Mouse (Mus musculus) midbrain, embryonic 16.5 days (tissue): ENCODE results near the gene Ubtf. TPM values are rescaled to one million over a fixed set of nuclear protein-coding genes. Genes with fewer than 3 reads are reported as not detected.
A peak's percentile ranks its signal among the peaks of the same experiment; 100 is the strongest.
"Not testable (repeated sequence)": the region's sequence is repeated elsewhere in the genome, so short reads cannot be mapped to it uniquely, and the experiment has no call there.

ENCODE experiments used
- ATAC-seq: fragments of 200-750 bp; cut with Nextera tagmentation; 2 replicates; pipeline ENCODE4 v1.8.0; 2017; ENCODE audit warnings: moderate TSS enrichment
- H3K27ac ChIP-seq: fragments of 300-500 bp; sonication (generic); 2 replicates; pipeline ENCODE4 v1.5.1; 2014; ENCODE audit warnings: mild to moderate bottlenecking, low read length, mixed read lengths
- H3K27me3 ChIP-seq: fragments of 300-500 bp; sonication (generic); 2 replicates; pipeline ENCODE4 v1.6.1; 2014; ENCODE audit warnings: low read depth, low read length, mixed read lengths; ENCODE audit not compliant: control insufficient read depth, insufficient read depth
- H3K36me3 ChIP-seq: fragments of 300-500 bp; sonication (generic); 2 replicates; pipeline ENCODE4 v1.6.1; 2014; ENCODE audit warnings: mild to moderate bottlenecking, low read length, moderate library complexity, mixed read lengths; ENCODE audit not compliant: control insufficient read depth, insufficient read depth
- H3K4me1 ChIP-seq: fragments of 300-500 bp; sonication (generic); 2 replicates; pipeline ENCODE4 v1.6.1; 2014; ENCODE audit warnings: mild to moderate bottlenecking, low read length, mixed read lengths; ENCODE audit not compliant: control insufficient read depth, insufficient read depth
- H3K4me2 ChIP-seq: fragments of 300-500 bp; sonication (generic); 2 replicates; pipeline ENCODE4 v1.6.1; 2014; ENCODE audit warnings: mild to moderate bottlenecking, low read length, mixed read lengths
- H3K4me3 ChIP-seq: fragments of 300-500 bp; sonication (generic); 2 replicates; pipeline ENCODE4 v1.5.1; 2014; ENCODE audit warnings: low read depth, mild to moderate bottlenecking, low read length, moderate library complexity, mixed read lengths
- H3K9ac ChIP-seq: fragments of 300-500 bp; sonication (generic); 2 replicates; pipeline ENCODE4 v1.6.1; 2014; ENCODE audit warnings: low read depth, low read length, mixed read lengths
- H3K9me3 ChIP-seq: fragments of 300-500 bp; sonication (generic); replicated peaks from 2 replicates; pipeline ENCODE4 v1.6.1; 2014; ENCODE audit warnings: mild to moderate bottlenecking, low read length, mixed read lengths; ENCODE audit not compliant: control insufficient read depth, poor library complexity, severe bottlenecking
- WGBS: fragments of 180-500 bp; shearing (Covaris S2); extraction: QIAGEN DNeasy Blood & Tissue Kit; methylation state at CpG from one replicate; pipeline ENCODE4 v1.1.7; 2014; 5-methylcytosine and 5-hydroxymethylcytosine counted together
- polyA plus RNA-seq: library from polyadenylated mRNA; unstranded; fragments of >200 nt; fragmentation: Nextera tagmentation; extraction: Ambion mirVana; gene quantifications from 2 replicates; pipeline ENCODE4 v1.2.1, GENCODE M21; 2015

Gene Ubtf
- polyA plus RNA-seq, result 70.1 and 85.2 TPM in 2 replicates

- no peak for ATAC-seq
- no peaks in the 10 kb centered on the region for H3K9me3 ChIP-seq
- H3K27ac ChIP-seq, result peak within 1 kb of the TSS; percentile 98
- peaks cover 19% of the 10 kb centered on the region for H3K4me1 ChIP-seq
- peaks cover 1% of the 10 kb centered on the region; the same call in 1 of the 2 replicates for H3K36me3 ChIP-seq
- H3K9ac ChIP-seq, result peak within 1 kb of the TSS; percentile 99
- H3K4me2 ChIP-seq, result peak within 1 kb of the TSS; percentile 78
- H3K27me3 ChIP-seq, result no peaks in the 10 kb centered on the region
- peak within 1 kb of the TSS; percentile 92 for H3K4me3 ChIP-seq
- 0% methylated on average over 25 of the region's 25 CpGs for WGBS
These were observed at the start of gene Ubtf for GRCm38 (mm10) chr11:102319410-102319792. Gene Ubtf (minus strand): TSS chr11:102319742.

GRCm38 (mm10) chr11:102369263-102369662, 49.7 kb upstream of the Ubtf start:
- Histone ChIP-seq H3K9ac (no peak overlapping the region), H3K4me2 (no peak overlapping the region), H3K4me3 (no peak overlapping the region), H3K4me1 (no peaks in the 10 kb centered on the region), H3K27me3 (no peaks in the 10 kb centered on the region), H3K27ac (no peak overlapping the region), H3K36me3 (no peaks in the 10 kb centered on the region), H3K9me3 (no peaks in the 10 kb centered on the region)
- ATAC-seq, result no peak
- 79% methylated on average over 4 of the region's 4 CpGs for WGBS

- Histone ChIP-seq H3K4me2 (no peak overlapping the region), H3K36me3 (no peaks in the 10 kb centered on the region), H3K4me3 (no peak overlapping the region), H3K9me3 (no peaks in the 10 kb centered on the region), H3K9ac (no peak overlapping the region), H3K27ac (no peak overlapping the region), H3K27me3 (no peaks in the 10 kb centered on the region), H3K4me1 (no peaks in the 10 kb centered on the region)
- ATAC-seq, result no peak
- 83% methylated on average over 5 of the region's 5 CpGs for WGBS
These were observed 48.8 kb upstream of the Ubtf start for GRCm38 (mm10) chr11:102368347-102368746.

GRCm38 (mm10) chr11:102367504-102368280, 48.1 kb upstream of the Ubtf start:
- Histone ChIP-seq H3K36me3 (no peaks in the 10 kb centered on the region), H3K4me3 (no peak overlapping the region), H3K9ac (no peak overlapping the region), H3K4me2 (no peak overlapping the region), H3K27ac (no peak overlapping the region), H3K4me1 (no peaks in the 10 kb centered on the region), H3K9me3 (no peaks in the 10 kb centered on the region), H3K27me3 (no peaks in the 10 kb centered on the region)
- WGBS, result 87% methylated on average over 9 of the region's 9 CpGs
- ATAC-seq, result no peak

- ATAC-seq, H3K27ac ChIP-seq, H3K9ac ChIP-seq, H3K4me3 ChIP-seq, H3K4me2 ChIP-seq, H3K36me3 ChIP-seq, H3K9me3 ChIP-seq, H3K4me1 ChIP-seq, H3K27me3 ChIP-seq: not testable (repeated sequence)
- WGBS, result 83% methylated on average over 7 of the region's 8 CpGs
These were observed 46.6 kb upstream of the Ubtf start, which contains the start of gene Slc4a1 for GRCm38 (mm10) chr11:102366103-102366502. Gene Slc4a1 (minus strand): TSS chr11:102366203.

- WGBS, result 64% methylated on average over 4 of the region's 4 CpGs
These were observed 46.2 kb upstream of the Ubtf start for GRCm38 (mm10) chr11:102365699-102366098.

GRCm38 (mm10) chr11:102364570-102365371, 45.2 kb upstream of the Ubtf start:
- Histone ChIP-seq H3K27me3 (no peaks in the 10 kb centered on the region), H3K36me3 (no peaks in the 10 kb centered on the region), H3K4me3 (no peak overlapping the region), H3K9ac (no peak overlapping the region), H3K27ac (no peak overlapping the region), H3K4me1 (no peaks in the 10 kb centered on the region), H3K9me3 (no peaks in the 10 kb centered on the region), H3K4me2 (no peak overlapping the region)
- no peak for ATAC-seq
- WGBS, result 74% methylated on average over 14 of the region's 14 CpGs

More at GRCm38 (mm10) chr11:102365699-102366098, 46.2 kb upstream of the Ubtf start:
- Histone ChIP-seq H3K4me3 (no peak overlapping the region), H3K27me3 (no peaks in the 10 kb centered on the region), H3K27ac (no peak overlapping the region), H3K4me1 (no peaks in the 10 kb centered on the region), H3K9me3 (no peaks in the 10 kb centered on the region), H3K4me2 (no peak overlapping the region), H3K36me3 (no peaks in the 10 kb centered on the region), H3K9ac (no peak overlapping the region)
- no peak for ATAC-seq

- no peaks in the 10 kb centered on the region for H3K27me3 ChIP-seq
- H3K4me1 ChIP-seq, result no peaks in the 10 kb centered on the region
- no peak for ATAC-seq
- no peak overlapping the region for H3K9ac ChIP-seq
- no peak overlapping the region for H3K27ac ChIP-seq
- H3K9me3 ChIP-seq, result no peaks in the 10 kb centered on the region
- no peak overlapping the region for H3K4me3 ChIP-seq
- no peaks in the 10 kb centered on the region for H3K36me3 ChIP-seq
- 78% methylated on average over 2 of the region's 2 CpGs for WGBS
- no peak overlapping the region for H3K4me2 ChIP-seq
These were observed 44.1 kb upstream of the Ubtf start for GRCm38 (mm10) chr11:102363623-102364022.
